Comparison of ENCODE assay signal across 10 mouse cellular contexts in genomic region chr8:90862038-90862437, GRCm38 (mm10). TPM values are rescaled to one million over a fixed set of nuclear protein-coding genes. Genes with fewer than 3 reads are reported as not detected.
DNase-seq lines count a peak whose midpoint lies in the region; ATAC-seq and TF ChIP-seq lines count a peak whose summit lies in the region.
"Had no signal": no experiment of that assay in that cellular context is flagged by ENCODE, and none has a peak within 500 bp of the region (broad histone marks: within the 10 kb centered on the region; RNA-seq: fewer than 3 reads in every experiment).

No protein-coding gene starts in this region.

- no peaks in the 10 kb centered on the region for H3K36me3 ChIP-seq in hindbrain, embryonic 15.5 days

- peak overlapping the region; percentile 9 for H3K4me2 ChIP-seq in hindbrain, embryonic 15.5 days

- ATAC-seq in cerebellum, adult (ENCODE audit: insufficient number of reproducible peaks, low FRiP score, low TSS enrichment) = peak; percentile 20; the same call in 1 of the 2 replicates
- peak; percentile 92 for ATAC-seq in hindbrain, embryonic 15.5 days (ENCODE audit: low FRiP score, low read depth)

- no peaks in the 10 kb centered on the region for H3K9me3 ChIP-seq in hindbrain, embryonic 15.5 days

- H3K27me3 ChIP-seq in hindbrain, embryonic 15.5 days = no peaks in the 10 kb centered on the region

- no peak overlapping the region for H3K4me3 ChIP-seq in gastrocnemius, adult 2 months
- no peak overlapping the region for H3K4me3 ChIP-seq in hindbrain, embryonic 15.5 days
- H3K4me3 ChIP-seq: erythroblast, embryonic 14.5 days had no signal

- H3K27ac ChIP-seq in gastrocnemius, adult 2 months = peak overlapping the region; percentile 68
- peak overlapping the region; percentile 70 for H3K27ac ChIP-seq in hindbrain, embryonic 15.5 days (replicated peaks)

- peaks cover 18% of the 10 kb centered on the region for H3K4me1 ChIP-seq in hindbrain, embryonic 15.5 days (replicated peaks)

- H3K9ac ChIP-seq in hindbrain, embryonic 15.5 days = no peak overlapping the region

- no peak for DNase-seq in cerebellum, adult 9-11 months
- DNase-seq in right cerebral cortex, adult 18-20 months = peak; percentile 19
- no peak for DNase-seq in right cerebral cortex, postnatal 36 days (ENCODE audit: low spot score in 2 of 2)
- DNase-seq in gastrocnemius, adult 2 months = peak; percentile 82
- DNase-seq in neural tube, embryonic 10.5 days (ENCODE audit: extremely low spot score, low spot score) = peak; percentile 87
- no peak for DNase-seq in thymus, postnatal 25 days

- intact Hi-C loops in gastrocnemius, adult 2 months (cut with DNase I) = no loop called here

- 6% methylated on average over 9 of the region's 9 CpGs for WGBS in hindbrain, embryonic 15.5 days

- TF ChIP-seq CTCF in gastrocnemius, adult 2 months (IDR thresholded peaks at IDR 0.05) = no peak

RNA-seq across cellular contexts. Expression of gene Chd9, which starts 33.9 kb away (rescaled TPM):
- total RNA-seq in gastrocnemius, adult 2 months (2021) = 10 to 100 TPM; 47.2 to 49.5 TPM
- polyA plus RNA-seq in hindbrain, embryonic 15.5 days (2015; fragmentation: Nextera tagmentation; extraction: Ambion mirVana) = 94.7 and 100 TPM in 2 replicates

RNA-seq across cellular contexts. Expression of gene Gm19935, which starts 44.8 kb away (rescaled TPM):
- not detected for total RNA-seq in gastrocnemius, adult 2 months (2021)
- 3.7 and 3.8 TPM in 2 replicates for polyA plus RNA-seq in hindbrain, embryonic 15.5 days (2015; fragmentation: Nextera tagmentation; extraction: Ambion mirVana)
- polyA plus RNA-seq: erythroblast, embryonic 14.5 days; spleen, adult 2 months had no signal

Comparison
In these comparisons a context has a peak if more than half of its experiments do, and no peak if none do; other contexts are left out.
1. DNase-seq: peak in right cerebral cortex, adult 18-20 months (single experiment), gastrocnemius, adult 2 months (single experiment) and neural tube, embryonic 10.5 days (single experiment); none in cerebellum, adult 9-11 months (single experiment), right cerebral cortex, postnatal 36 days (0 of 2) and thymus, postnatal 25 days (single experiment).